Mouse (Mus musculus) CH12.LX (cell line): Measurements from ENCODE around the gene Dpm2. TPM values are rescaled to one million over a fixed set of nuclear protein-coding genes. Genes with fewer than 3 reads are reported as not detected.

Experiments
- DNase-seq: peaks from one replicate; pipeline ENCODE4 v3.0.0-alpha.2; 2013; ENCODE audit errors: extremely low read depth
- H3K27ac ChIP-seq: 2 replicates; pipeline ENCODE4 v1.5.1; 2012; ENCODE audit warnings: low read depth, mild to moderate bottlenecking, control low read depth, moderate library complexity; ENCODE audit not compliant: insufficient read depth
- H3K27me3 ChIP-seq: replicated peaks from 2 replicates; pipeline ENCODE3; 2012; ENCODE audit warnings: inconsistent platforms
- H3K36me3 ChIP-seq, 2 experiments: replicated peaks in 1 of 2; 2 replicates each; pipeline versions ENCODE3 to v1.6.1; 2012; ENCODE audit warnings: inconsistent platforms in 1 of 2, low read length in 1 of 2, mild to moderate bottlenecking in 1 of 2, mixed read lengths in 1 of 2, moderate library complexity in 1 of 2; ENCODE audit not compliant: control insufficient read depth in 1 of 2, insufficient read depth in 1 of 2
- H3K4me1 ChIP-seq, 2 experiments: 2 replicates each; pipeline ENCODE4 v1.6.1; 2012; ENCODE audit warnings: inconsistent platforms in 1 of 2, moderate library complexity in 1 of 2; ENCODE audit not compliant: insufficient read depth in 2 of 2, control insufficient read depth in 1 of 2
- H3K4me2 ChIP-seq: 2 replicates; pipeline ENCODE4 v1.6.1; 2012; ENCODE audit warnings: low read depth, mild to moderate bottlenecking, control low read depth; ENCODE audit not compliant: poor library complexity, insufficient read depth, severe bottlenecking
- H3K4me3 ChIP-seq, 3 experiments: fragments of 150-350 bp in 1 of 3; sonication (generic) in 1 of 3; replicated peaks in 1 of 3; 2 replicates each; pipeline versions ENCODE3 to v1.5.1; 2011 to 2012; ENCODE audit warnings: low read depth in 2 of 3, low read length in 2 of 3, mild to moderate bottlenecking in 2 of 3, moderate library complexity in 2 of 3, control low read depth in 1 of 3, improper control_type of control experiment in 1 of 3, inconsistent platforms in 1 of 3, mixed read lengths in 1 of 3; ENCODE audit not compliant: poor library complexity in 1 of 3
- H3K79me2 ChIP-seq: replicated peaks from 2 replicates; pipeline ENCODE4 v1.6.1; 2012; ENCODE audit warnings: mild to moderate bottlenecking, moderate library complexity; ENCODE audit not compliant: control insufficient read depth, poor library complexity, insufficient read depth, severe bottlenecking; ENCODE audit errors: extremely low read depth
- H3K9ac ChIP-seq: 2 replicates; pipeline ENCODE4 v1.6.1; 2012; ENCODE audit warnings: low read depth, mild to moderate bottlenecking, control low read depth, moderate library complexity; ENCODE audit not compliant: insufficient read depth
- H3K9me3 ChIP-seq: replicated peaks from 2 replicates; pipeline ENCODE3; 2012; ENCODE audit warnings: low read length, inconsistent platforms, mixed read lengths
- CHD1 ChIP-seq: IDR thresholded peaks from 2 replicates; pipeline ENCODE4 v1.6.1; 2012; ENCODE audit warnings: low read depth, low read length, improper control_type of control experiment, inconsistent platforms
- CHD2 ChIP-seq: IDR thresholded peaks from 2 replicates; pipeline ENCODE4 v1.6.1; 2011; ENCODE audit warnings: low read length, improper control_type of control experiment
- CTCF ChIP-seq, 2 experiments: IDR thresholded peaks in 1 of 2; conservative IDR thresholded peaks in 1 of 2; 2 replicates each; pipeline ENCODE4 v1.5.1; 2011 to 2012; ENCODE audit warnings: low read depth in 2 of 2, low read length in 2 of 2, improper control_type of control experiment in 1 of 2, inconsistent platforms in 1 of 2, mild to moderate bottlenecking in 1 of 2, moderate library complexity in 1 of 2
- E2F4 ChIP-seq: IDR thresholded peaks from 2 replicates; pipeline ENCODE4 v1.6.1; 2011; ENCODE audit warnings: low read depth, low read length, improper control_type of control experiment; ENCODE audit not compliant: insufficient replicate concordance
- ELF1 ChIP-seq: IDR thresholded peaks from 2 replicates; pipeline ENCODE4 v1.6.1; 2014; ENCODE audit warnings: low read depth, mild to moderate bottlenecking, inconsistent platforms, low read length, improper control_type of control experiment
- EP300 ChIP-seq: IDR thresholded peaks from 2 replicates; pipeline ENCODE4 v1.6.1; 2011; ENCODE audit warnings: low read length, improper control_type of control experiment
- ETS1 ChIP-seq: conservative IDR thresholded peaks from 2 replicates; pipeline ENCODE4 v1.6.1; 2012; ENCODE audit warnings: low read depth, mild to moderate bottlenecking, inconsistent platforms, low read length, improper control_type of control experiment, moderate library complexity
- GABPA ChIP-seq: IDR thresholded peaks from 2 replicates; pipeline ENCODE4 v1.6.1; 2012; ENCODE audit warnings: low read depth, low read length, improper control_type of control experiment, inconsistent platforms; ENCODE audit not compliant: insufficient replicate concordance
- HCFC1 ChIP-seq: IDR thresholded peaks from 2 replicates; pipeline ENCODE4 v1.6.1; 2012; ENCODE audit warnings: low read depth, mild to moderate bottlenecking, inconsistent platforms, low read length, improper control_type of control experiment
- IRF4 ChIP-seq: IDR thresholded peaks from 2 replicates; pipeline ENCODE4 v1.6.1; 2014; ENCODE audit warnings: low read depth, mild to moderate bottlenecking, inconsistent platforms, low read length, improper control_type of control experiment
- JUN ChIP-seq: IDR thresholded peaks from 2 replicates; pipeline ENCODE4 v1.6.1; 2011; ENCODE audit warnings: low read depth, mild to moderate bottlenecking, low read length, improper control_type of control experiment, moderate library complexity; ENCODE audit not compliant: insufficient read depth
- JUND ChIP-seq: conservative IDR thresholded peaks from 2 replicates; pipeline ENCODE4 v1.6.1; 2011; ENCODE audit warnings: low read depth, low read length, improper control_type of control experiment
- MAFK ChIP-seq: IDR thresholded peaks from 2 replicates; pipeline ENCODE4 v1.6.1; 2011; ENCODE audit warnings: low read length, improper control_type of control experiment; ENCODE audit not compliant: insufficient replicate concordance
- MEF2A ChIP-seq: IDR thresholded peaks from 2 replicates; pipeline ENCODE4 v1.6.1; 2014; ENCODE audit warnings: low read depth, mild to moderate bottlenecking, inconsistent platforms, low read length, improper control_type of control experiment, borderline replicate concordance
- NELFE ChIP-seq: IDR thresholded peaks from 2 replicates; pipeline ENCODE4 v1.6.1; 2011; ENCODE audit warnings: low read depth, low read length, improper control_type of control experiment
- NRF1 ChIP-seq: IDR thresholded peaks from 2 replicates; pipeline ENCODE4 v1.6.1; 2014; ENCODE audit warnings: low read depth, mild to moderate bottlenecking, inconsistent platforms, low read length, improper control_type of control experiment, moderate library complexity
- PAX5 ChIP-seq: IDR thresholded peaks from 2 replicates; pipeline ENCODE4 v1.6.1; 2012; ENCODE audit warnings: low read length, inconsistent platforms, mixed read lengths
- POLR2AphosphoS2 ChIP-seq: IDR thresholded peaks from 2 replicates; pipeline ENCODE4 v1.6.1; 2011; ENCODE audit warnings: low read depth, low read length, improper control_type of control experiment
- RCOR1 ChIP-seq: conservative IDR thresholded peaks from 2 replicates; pipeline ENCODE4 v1.6.1; 2012; ENCODE audit warnings: low read depth, mild to moderate bottlenecking, inconsistent platforms, low read length, improper control_type of control experiment
- SIN3A ChIP-seq: IDR thresholded peaks from 2 replicates; pipeline ENCODE4 v1.6.1; 2012; ENCODE audit warnings: low read length, improper control_type of control experiment, inconsistent platforms
- SMC3 ChIP-seq: IDR thresholded peaks from 2 replicates; pipeline ENCODE4 v1.6.1; 2011; ENCODE audit warnings: low read depth, low read length, improper control_type of control experiment
- TBP ChIP-seq: conservative IDR thresholded peaks from 2 replicates; pipeline ENCODE4 v1.6.1; 2011; ENCODE audit warnings: low read depth, low read length, improper control_type of control experiment
- UBTF ChIP-seq: IDR thresholded peaks from 2 replicates; pipeline ENCODE4 v1.6.1; 2012; ENCODE audit warnings: low read depth, mild to moderate bottlenecking, inconsistent platforms, low read length, improper control_type of control experiment, moderate library complexity
- USF1 ChIP-seq: IDR thresholded peaks from 2 replicates; pipeline ENCODE4 v1.6.1; 2014; ENCODE audit warnings: low read depth, mild to moderate bottlenecking, inconsistent platforms, low read length, improper control_type of control experiment
- USF2 ChIP-seq: conservative IDR thresholded peaks from 2 replicates; pipeline ENCODE4 v1.6.1; 2011; ENCODE audit warnings: low read depth, low read length, improper control_type of control experiment
- ZC3H11A ChIP-seq: IDR thresholded peaks from 2 replicates; pipeline ENCODE4 v1.6.1; 2012; ENCODE audit warnings: low read depth, mild to moderate bottlenecking, inconsistent platforms, low read length, improper control_type of control experiment
- ZKSCAN1 ChIP-seq: IDR thresholded peaks from 2 replicates; pipeline ENCODE4 v1.6.1; 2012; ENCODE audit warnings: low read depth, inconsistent platforms, low read length, improper control_type of control experiment, borderline replicate concordance
- ZMIZ1 ChIP-seq: IDR thresholded peaks from 2 replicates; pipeline ENCODE4 v1.6.1; 2012; ENCODE audit warnings: low read depth, mild to moderate bottlenecking, inconsistent platforms, low read length, improper control_type of control experiment
- ZNF384 ChIP-seq: IDR thresholded peaks from 2 replicates; pipeline ENCODE4 v1.6.1; 2012; ENCODE audit warnings: low read depth, low read length, improper control_type of control experiment, inconsistent platforms
- dilution Hi-C: fragments of 300-500 bp; cut with MboI; formaldehyde crosslinking; loops from 2 replicates; pipeline ENCODE4 v1.14.3; 2020; ENCODE audit warnings: low sequenced_read_pairs; ENCODE audit not compliant: extremely low pct_unique_long_range_greater_than_20kb, extremely low pct_ligation_motif_present
- in situ Hi-C: fragments of 300-500 bp; cut with MboI; formaldehyde crosslinking; loops from 3 replicates; pipeline ENCODE4 v1.14.3; 2019; ENCODE audit warnings: low sequenced_read_pairs, low pct_ligation_motif_present, low pct_unique_long_range_greater_than_20kb, mixed read lengths
- polyA plus RNA-seq: library from polyadenylated mRNA; unstranded; fragments of >175 nt; gene quantifications from 2 replicates; pipeline ENCODE4 v1.2.1, GENCODE M21; 2012; ENCODE audit warnings: low read depth; ENCODE audit not compliant: insufficient read length
- total RNA-seq, 2 experiments: library from RNA; depleted of rRNA; stranded (reverse); fragments of 300-350 nt in 1 of 2; fragments of >200 nt in 1 of 2; gene quantifications; 2 replicates each; pipeline ENCODE4 v1.2.3; 2012 to 2014

Dpm2 gene
- total and polyA plus RNA-seq, 3 experiments = 30.9 to 63.6 (median 33.8) TPM

GRCm38 (mm10) chr2:32589213-32589795 is 18.6 kb downstream of the Dpm2 start:
- Histone ChIP-seq H3K9ac (no peak overlapping the region), H3K9me3 (no peaks in the 10 kb centered on the region), H3K4me1 (peaks cover 15 to 27% of the 10 kb centered on the region in 2 experiments), H3K79me2 (peaks cover 34% of the 10 kb centered on the region), H3K27me3 (no peaks in the 10 kb centered on the region), H3K36me3 (peaks cover 27 to 51% of the 10 kb centered on the region in 2 experiments), H3K4me3 (peak overlapping the region in 2 of 3 experiments; percentile 11 to 32), H3K4me2 (peak overlapping the region; percentile 86; the same call in 1 of the 2 replicates), H3K27ac (0 out of 2 replicates have a peak overlapping the region, but pooled peaks have one; percentile 5)
- no peak for DNase-seq
- in situ Hi-C loops (loop anchor here (5.0 kb wide), 1 partner anchor 93 kb away; no protein-coding TSS in a partner anchor), dilution Hi-C loops (no loop called here)
- no peak for TF ChIP-seq JUND
- no peak for TF ChIP-seq HCFC1
- no peak for TF ChIP-seq USF1
- TF ChIP-seq CHD1 = no peak
- no peak for TF ChIP-seq GABPA
- TF ChIP-seq IRF4 = no peak
- no peak for TF ChIP-seq SIN3A
- no peak for TF ChIP-seq ETS1
- no peak for TF ChIP-seq ELF1
- TF ChIP-seq NELFE = no peak
- TF ChIP-seq TBP = no peak
- no peak for TF ChIP-seq MAFK
- TF ChIP-seq SMC3 = no peak
- no peak for TF ChIP-seq ZKSCAN1
- TF ChIP-seq PAX5 = no peak
- no peak for TF ChIP-seq MEF2A
- no peak for TF ChIP-seq EP300
- no peak for TF ChIP-seq RCOR1
- TF ChIP-seq CHD2 = no peak

- Histone ChIP-seq H3K27ac (no peak overlapping the region), H3K36me3 (peaks cover 37 to 60% of the 10 kb centered on the region in 2 experiments)
- TF ChIP-seq ZKSCAN1 = no peak
- TF ChIP-seq NRF1 = no peak
- TF ChIP-seq SIN3A = no peak
- TF ChIP-seq MEF2A = no peak
- no peak for TF ChIP-seq POLR2AphosphoS2
- no peak for TF ChIP-seq ZMIZ1
- no peak for TF ChIP-seq UBTF
- TF ChIP-seq MAFK = no peak
- TF ChIP-seq JUN = no peak
- no peak for TF ChIP-seq ZC3H11A
- TF ChIP-seq JUND = no peak
- no peak for TF ChIP-seq ELF1
- no peak for TF ChIP-seq CHD2
- no peak for TF ChIP-seq NELFE
- no peak for TF ChIP-seq GABPA
- TF ChIP-seq USF2 = no peak
- TF ChIP-seq ZNF384 = no peak
- no peak for TF ChIP-seq CTCF (conservative IDR thresholded peaks at IDR 0.05 in 1 of 2, IDR thresholded peaks at IDR 0.05 in 1 of 2; ENCODE audit: low read depth in 2 of 2, low read length in 2 of 2)
- TF ChIP-seq E2F4 = no peak
- TF ChIP-seq, all 38 proteins: peak for 0
- H3K4me3 ChIP-seq = no peak overlapping the region
- in situ Hi-C loops = no loop called here
- H3K9me3 ChIP-seq = no peaks in the 10 kb centered on the region
- H3K79me2 ChIP-seq = peaks cover 34% of the 10 kb centered on the region
- no peaks in the 10 kb centered on the region for H3K27me3 ChIP-seq
- no peak for DNase-seq
- peaks cover 15 to 27% of the 10 kb centered on the region in 2 experiments for H3K4me1 ChIP-seq
- dilution Hi-C loops = no loop called here
- H3K4me2 ChIP-seq = no peak overlapping the region
- no peak overlapping the region for H3K9ac ChIP-seq
Observed at GRCm38 (mm10) chr2:32590224-32590623, 19.6 kb downstream of the Dpm2 start.
